Mouse (Mus musculus) E14TG2a.4 (cell line): ENCODE data around the gene Diras2.
A peak's percentile ranks its signal among the peaks of the same experiment; 100 is the strongest.

Source experiments
- CTCF ChIP-seq: conservative IDR thresholded peaks from 2 replicates; pipeline ENCODE4 v1.5.1; 2014; ENCODE audit warnings: low read length
- POU5F1 ChIP-seq: IDR thresholded peaks from 2 replicates; pipeline ENCODE4 v1.6.1; 2014; ENCODE audit warnings: low read length, borderline replicate concordance

- TF ChIP-seq CTCF = peak; percentile 19
- no peak for TF ChIP-seq POU5F1
These were observed 73.7 kb downstream of the Diras2 start for GRCm38 (mm10) chr13:52457177-52457888.
